Mouse (Mus musculus) MEL (cell line): ENCODE results near the gene Bcas3. TPM values are rescaled to one million over a fixed set of nuclear protein-coding genes. Genes with fewer than 3 reads are reported as not detected.

Source experiments
- DNase-seq: peaks from one replicate; pipeline ENCODE4 v3.0.0; 2011; ENCODE audit warnings: low read depth, low spot score
- H3K27ac ChIP-seq: 2 replicates; pipeline ENCODE4 v1.5.1; 2012; ENCODE audit warnings: low read depth, mild to moderate bottlenecking, control low read depth, low read length, moderate library complexity; ENCODE audit not compliant: control insufficient read depth
- H3K27me3 ChIP-seq, 2 experiments: fragments of 150-350 bp in 1 of 2; sonication (generic) in 1 of 2; 2 replicates each; pipeline ENCODE4 v1.6.1; 2012; ENCODE audit warnings: low read length in 2 of 2, mild to moderate bottlenecking in 2 of 2, improper control_type of control experiment in 1 of 2, moderate library complexity in 1 of 2; ENCODE audit not compliant: insufficient read depth in 2 of 2, control insufficient read depth in 1 of 2
- H3K36me3 ChIP-seq, 2 experiments: 2 replicates each; pipeline ENCODE4 v1.6.1; 2012 to 2014; ENCODE audit warnings: low read length in 2 of 2, improper control_type of control experiment in 1 of 2, inconsistent platforms in 1 of 2, mild to moderate bottlenecking in 1 of 2; ENCODE audit not compliant: insufficient read depth in 2 of 2, control insufficient read depth in 1 of 2
- H3K4me1 ChIP-seq, 2 experiments: fragments of 150-350 bp in 1 of 2; sonication (generic) in 1 of 2; 2 replicates each; pipeline ENCODE4 v1.6.1; 2012; ENCODE audit warnings: low read length in 2 of 2, improper control_type of control experiment in 1 of 2, mild to moderate bottlenecking in 1 of 2; ENCODE audit not compliant: insufficient read depth in 2 of 2, control insufficient read depth in 1 of 2
- H3K4me3 ChIP-seq, 2 experiments: fragments of 150-350 bp in 1 of 2; sonication (generic) in 1 of 2; 2 replicates each; pipeline ENCODE4 v1.5.1; 2012; ENCODE audit warnings: low read depth in 2 of 2, low read length in 2 of 2, mild to moderate bottlenecking in 2 of 2, moderate library complexity in 2 of 2, control low read depth in 1 of 2, improper control_type of control experiment in 1 of 2; ENCODE audit not compliant: control insufficient read depth in 1 of 2, insufficient read depth in 1 of 2
- H3K79me2 ChIP-seq: 2 replicates; pipeline ENCODE4 v1.6.1; 2012; ENCODE audit warnings: mild to moderate bottlenecking, low read length, moderate library complexity; ENCODE audit not compliant: control insufficient read depth, poor library complexity, insufficient read depth
- H3K9ac ChIP-seq: 2 replicates; pipeline ENCODE4 v1.6.1; 2012; ENCODE audit warnings: low read depth, mild to moderate bottlenecking, control low read depth, low read length, moderate library complexity; ENCODE audit not compliant: control insufficient read depth, poor library complexity, severe bottlenecking
- H3K9me3 ChIP-seq: fragments of 150-350 bp; sonication (generic); replicated peaks from 2 replicates; pipeline ENCODE4 v1.6.1; 2012; ENCODE audit warnings: mild to moderate bottlenecking, low read length, improper control_type of control experiment, moderate library complexity; ENCODE audit not compliant: insufficient read depth
- CHD1 ChIP-seq: IDR thresholded peaks from 2 replicates; pipeline ENCODE4 v1.6.1; 2012; ENCODE audit warnings: low read depth, mild to moderate bottlenecking, inconsistent platforms, low read length, improper control_type of control experiment
- CHD2 ChIP-seq: IDR thresholded peaks from 2 replicates; pipeline ENCODE4 v1.6.1; 2011; ENCODE audit warnings: low read length, improper control_type of control experiment
- CTCF ChIP-seq, 3 experiments: IDR thresholded peaks in 2 of 3; conservative IDR thresholded peaks in 1 of 3; 2 replicates each; pipeline ENCODE4 v1.5.1; 2011 to 2012; ENCODE audit warnings: low read length in 3 of 3, low read depth in 2 of 3, mild to moderate bottlenecking in 2 of 3, improper control_type of control experiment in 1 of 3, inconsistent platforms in 1 of 3, mixed read lengths in 1 of 3, moderate library complexity in 1 of 3; ENCODE audit not compliant: control insufficient read depth in 1 of 3, insufficient read depth in 1 of 3, poor library complexity in 1 of 3, severe bottlenecking in 1 of 3
- E2F4 ChIP-seq: IDR thresholded peaks from 2 replicates; pipeline ENCODE4 v1.6.1; 2011; ENCODE audit warnings: low read depth, low read length, improper control_type of control experiment, borderline replicate concordance
- ELF1 ChIP-seq: IDR thresholded peaks from 2 replicates; pipeline ENCODE4 v1.6.1; 2014; ENCODE audit warnings: low read depth, mild to moderate bottlenecking, inconsistent platforms, low read length, improper control_type of control experiment, moderate library complexity
- EP300 ChIP-seq, 2 experiments: IDR thresholded peaks; 2 replicates each; pipeline ENCODE4 v1.6.1; 2011; ENCODE audit warnings: improper control_type of control experiment in 2 of 2, low read length in 2 of 2, low read depth in 1 of 2, mild to moderate bottlenecking in 1 of 2
- ETS1 ChIP-seq: IDR thresholded peaks from 2 replicates; pipeline ENCODE4 v1.6.1; 2012; ENCODE audit warnings: low read depth, mild to moderate bottlenecking, inconsistent platforms, low read length, improper control_type of control experiment, moderate library complexity
- GATA1 ChIP-seq: IDR thresholded peaks from 2 replicates; pipeline ENCODE4 v1.6.1; 2011; ENCODE audit warnings: low read depth, low read length, improper control_type of control experiment
- HCFC1 ChIP-seq: IDR thresholded peaks from 2 replicates; pipeline ENCODE4 v1.6.1; 2012; ENCODE audit warnings: low read depth, mild to moderate bottlenecking, inconsistent platforms, low read length, improper control_type of control experiment, moderate library complexity
- JUND ChIP-seq: IDR thresholded peaks from 2 replicates; pipeline ENCODE4 v1.6.1; 2011; ENCODE audit warnings: low read depth, mild to moderate bottlenecking, improper control_type of control experiment, low read length
- KAT2A ChIP-seq: conservative IDR thresholded peaks from 2 replicates; pipeline ENCODE4 v1.6.1; 2012; ENCODE audit warnings: low read depth, low read length, improper control_type of control experiment, inconsistent platforms
- MAX ChIP-seq: IDR thresholded peaks from 2 replicates; pipeline ENCODE4 v1.6.1; 2011; ENCODE audit warnings: low read length, improper control_type of control experiment
- MAZ ChIP-seq: IDR thresholded peaks from 2 replicates; pipeline ENCODE4 v1.6.1; 2012; ENCODE audit warnings: low read depth, mild to moderate bottlenecking, inconsistent platforms, low read length, improper control_type of control experiment
- MEF2A ChIP-seq: IDR thresholded peaks from 2 replicates; pipeline ENCODE4 v1.6.1; 2014; ENCODE audit warnings: low read depth, mild to moderate bottlenecking, inconsistent platforms, low read length, improper control_type of control experiment; ENCODE audit not compliant: poor library complexity, insufficient replicate concordance, severe bottlenecking; ENCODE audit errors: extremely low read depth
- MYC ChIP-seq: IDR thresholded peaks from 2 replicates; pipeline ENCODE4 v1.6.1; 2011; ENCODE audit warnings: low read depth, mild to moderate bottlenecking, low read length, improper control_type of control experiment, moderate library complexity
- NELFE ChIP-seq: IDR thresholded peaks from 2 replicates; pipeline ENCODE4 v1.6.1; 2011; ENCODE audit warnings: low read depth, low read length, improper control_type of control experiment
- NRF1 ChIP-seq: IDR thresholded peaks from 2 replicates; pipeline ENCODE4 v1.6.1; 2014; ENCODE audit warnings: low read depth, mild to moderate bottlenecking, inconsistent platforms, low read length, improper control_type of control experiment, moderate library complexity; ENCODE audit not compliant: poor library complexity, insufficient read depth, severe bottlenecking
- POLR2A ChIP-seq, 2 experiments: IDR thresholded peaks; 2 replicates each; pipeline ENCODE4 v1.6.1; 2011 to 2012; ENCODE audit warnings: low read length in 2 of 2, mild to moderate bottlenecking in 2 of 2, control low read depth in 1 of 2, improper control_type of control experiment in 1 of 2, low read depth in 1 of 2, moderate library complexity in 1 of 2; ENCODE audit not compliant: control insufficient read depth in 1 of 2, insufficient read depth in 1 of 2, poor library complexity in 1 of 2
- POLR2AphosphoS5 ChIP-seq: IDR thresholded peaks from 2 replicates; pipeline ENCODE4 v1.6.1; 2012; ENCODE audit warnings: low read depth, borderline replicate concordance, mild to moderate bottlenecking, inconsistent platforms, low read length, moderate library complexity, mixed read lengths
- RAD21 ChIP-seq: IDR thresholded peaks from 2 replicates; pipeline ENCODE4 v1.6.1; 2011; ENCODE audit warnings: mild to moderate bottlenecking, low read depth, low read length, improper control_type of control experiment
- SMC3 ChIP-seq: IDR thresholded peaks from 2 replicates; pipeline ENCODE4 v1.6.1; 2011; ENCODE audit warnings: low read depth, low read length, improper control_type of control experiment
- TAL1 ChIP-seq: IDR thresholded peaks from 2 replicates; pipeline ENCODE4 v1.6.1; 2012; ENCODE audit warnings: mild to moderate bottlenecking, inconsistent platforms, low read length, moderate library complexity, mixed read lengths
- TCF12 ChIP-seq: IDR thresholded peaks from 2 replicates; pipeline ENCODE4 v1.6.1; 2014; ENCODE audit warnings: low read depth, mild to moderate bottlenecking, inconsistent platforms, low read length, improper control_type of control experiment, moderate library complexity
- USF1 ChIP-seq: IDR thresholded peaks from 2 replicates; pipeline ENCODE4 v1.6.1; 2014; ENCODE audit warnings: low read depth, mild to moderate bottlenecking, inconsistent platforms, low read length, improper control_type of control experiment, moderate library complexity
- USF2 ChIP-seq, 2 experiments: IDR thresholded peaks; 2 replicates each; pipeline ENCODE4 v1.6.1; 2011 to 2012; ENCODE audit warnings: improper control_type of control experiment in 2 of 2, low read length in 2 of 2, borderline replicate concordance in 1 of 2, inconsistent platforms in 1 of 2, low read depth in 1 of 2, mild to moderate bottlenecking in 1 of 2; ENCODE audit not compliant: insufficient read depth in 1 of 2
- ZC3H11A ChIP-seq: IDR thresholded peaks from 2 replicates; pipeline ENCODE4 v1.6.1; 2012; ENCODE audit warnings: low read depth, mild to moderate bottlenecking, inconsistent platforms, low read length, improper control_type of control experiment
- ZKSCAN1 ChIP-seq: IDR thresholded peaks from 2 replicates; pipeline ENCODE4 v1.6.1; 2012; ENCODE audit warnings: low read depth, mild to moderate bottlenecking, inconsistent platforms, low read length, improper control_type of control experiment, moderate library complexity
- ZMIZ1 ChIP-seq: IDR thresholded peaks from 2 replicates; pipeline ENCODE4 v1.6.1; 2012; ENCODE audit warnings: low read depth, mild to moderate bottlenecking, inconsistent platforms, low read length, improper control_type of control experiment, moderate library complexity
- ZNF384 ChIP-seq: IDR thresholded peaks from 2 replicates; pipeline ENCODE4 v1.6.1; 2012; ENCODE audit warnings: low read depth, mild to moderate bottlenecking, inconsistent platforms, low read length, improper control_type of control experiment
- polyA plus RNA-seq, 2 experiments: library from polyadenylated mRNA; stranded (reverse) in 1 of 2; unstranded in 1 of 2; fragments of >175 nt in 1 of 2; fragments of >200 nt in 1 of 2; gene quantifications; 2 replicates each; pipeline versions ENCODE4 v1.2.1 to v1.2.4; 2012; ENCODE audit warnings: low replicate concordance in 2 of 2, low read depth in 1 of 2; ENCODE audit not compliant: insufficient read length in 2 of 2, insufficient read depth in 1 of 2, missing spikeins in 1 of 2
- total RNA-seq: library from RNA; depleted of rRNA; stranded (reverse); fragments of 300-350 nt; gene quantifications from 2 replicates; pipeline ENCODE4 v1.2.3, GENCODE M21; 2012

Gene Bcas3
- total and polyA plus RNA-seq, 3 experiments: 8.6 to 14.7 TPM; not detected in 1

DNA sequence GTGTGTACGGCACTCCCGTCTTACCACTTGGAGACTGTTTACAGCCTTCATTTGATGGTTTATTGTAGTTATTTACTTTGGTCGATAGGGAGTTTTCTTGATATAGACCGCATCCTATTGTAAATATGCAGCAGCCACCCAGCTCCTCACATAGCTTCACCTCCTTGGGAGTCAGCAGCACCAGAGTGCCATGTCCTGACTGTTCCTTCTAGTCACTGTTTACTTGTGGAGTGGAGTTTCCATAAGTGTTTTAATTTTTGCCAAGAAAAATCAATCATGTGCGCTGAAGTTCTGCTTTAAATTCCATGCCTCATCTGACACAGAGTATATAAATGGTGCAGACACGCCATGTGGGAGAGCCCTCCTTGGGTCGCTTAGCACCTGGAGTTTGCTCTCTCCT, 163.8 kb downstream of the Bcas3 start:
- Histone ChIP-seq H3K9ac (no peak overlapping the region), H3K36me3 (no peaks in the 10 kb centered on the region), H3K9me3 (no peaks in the 10 kb centered on the region), H3K4me1 (peaks cover 0 to 2% of the 10 kb centered on the region in 2 experiments; a peak in 1 of 4 replicates), H3K4me3 (no peak overlapping the region), H3K27me3 (no peaks in the 10 kb centered on the region), H3K27ac (no peak overlapping the region), H3K79me2 (no peaks in the 10 kb centered on the region)
- DNase-seq: no peak
- TF ChIP-seq USF1 (no peak), NRF1 (no peak), ZMIZ1 (no peak), POLR2A (IDR thresholded peaks at IDR 0.05; ENCODE audit: control insufficient read depth in 1 of 2, insufficient read depth in 1 of 2, low read depth in 1 of 2, low read length in 2 of 2, poor library complexity in 1 of 2) (no peak), CHD1 (no peak), GATA1 (no peak), USF2 (IDR thresholded peaks at IDR 0.05; ENCODE audit: borderline replicate concordance in 1 of 2, insufficient read depth in 1 of 2, low read depth in 1 of 2, low read length in 2 of 2) (no peak), ZNF384 (no peak)

DNA sequence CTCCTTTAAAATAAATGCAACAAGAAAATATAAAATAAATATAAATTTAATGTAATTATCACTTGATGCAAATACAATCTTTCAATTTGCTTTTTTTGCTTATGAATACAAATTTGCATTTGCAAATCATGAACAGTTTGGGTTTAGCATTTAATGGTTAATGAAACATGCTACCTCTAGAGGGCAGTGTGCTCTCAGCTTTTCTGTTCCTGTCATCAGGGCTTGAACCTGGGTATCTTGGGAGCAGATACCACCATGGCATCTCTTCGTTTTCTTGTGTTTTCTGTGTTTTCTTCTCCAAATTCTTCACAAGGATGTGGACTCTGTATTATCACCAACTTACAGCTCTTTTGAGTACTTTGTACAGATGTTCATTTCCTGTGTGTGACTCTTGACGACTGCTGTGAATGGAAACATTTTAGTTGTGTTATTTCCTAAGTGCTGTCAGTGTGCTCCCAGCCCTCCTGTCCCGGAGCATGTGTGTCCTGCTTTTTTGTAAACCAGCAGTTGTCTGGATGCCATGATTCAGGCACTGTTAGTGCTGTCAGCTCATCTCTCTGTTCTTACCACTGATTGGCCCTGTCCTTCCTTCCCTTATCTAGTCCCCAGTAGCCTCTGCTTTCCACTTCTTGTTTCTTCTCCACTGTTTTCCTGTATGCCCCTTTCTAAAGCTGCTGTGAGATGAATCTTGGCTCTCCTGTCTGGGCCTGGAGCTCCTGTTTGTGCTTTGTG, 165.2 kb downstream of the Bcas3 start:
- no peaks in the 10 kb centered on the region for H3K36me3 ChIP-seq
- peak; percentile 84 for DNase-seq
- H3K4me1 ChIP-seq: peaks cover 0 to 2% of the 10 kb centered on the region in 2 experiments; a peak in 1 of 4 replicates
- no peak overlapping the region for H3K9ac ChIP-seq
- H3K79me2 ChIP-seq: no peaks in the 10 kb centered on the region
- peak overlapping the region in 1 of 2 experiments; percentile 15; a peak in 3 of 4 replicates for H3K4me3 ChIP-seq
- H3K9me3 ChIP-seq: no peaks in the 10 kb centered on the region
- no peak overlapping the region for H3K27ac ChIP-seq
- H3K27me3 ChIP-seq: no peaks in the 10 kb centered on the region
- TF ChIP-seq MAZ (no peak), ZMIZ1 (no peak), TCF12 (0 out of 2 replicates have a peak, but pooled peaks have one; percentile 12), HCFC1 (no peak), NELFE (no peak), USF1 (no peak), JUND (peak; percentile 74; the same call in 1 of the 2 replicates), ETS1 (no peak), TAL1 (no peak), E2F4 (no peak), RAD21 (no peak; the same call in none of the 2 replicates), KAT2A (no peak), CTCF (IDR thresholded peaks at IDR 0.05 in 2 of 3, conservative IDR thresholded peaks at IDR 0.05 in 1 of 3; ENCODE audit: control insufficient read depth in 1 of 3, insufficient read depth in 1 of 3, low read depth in 2 of 3, low read length in 3 of 3, poor library complexity in 1 of 3, severe bottlenecking in 1 of 3) (peak; percentile 65 to 98 (median 82)), MAX (peak; percentile 59; the same call in 1 of the 2 replicates), POLR2A (IDR thresholded peaks at IDR 0.05; ENCODE audit: control insufficient read depth in 1 of 2, insufficient read depth in 1 of 2, low read depth in 1 of 2, low read length in 2 of 2, poor library complexity in 1 of 2) (no peak), EP300 (IDR thresholded peaks at IDR 0.05; ENCODE audit: low read depth in 1 of 2, low read length in 2 of 2) (no peak), MYC (peak; percentile 75; the same call in 1 of the 2 replicates), ZNF384 (peak; percentile 60; the same call in 1 of the 2 replicates), POLR2AphosphoS5 (no peak), ZKSCAN1 (no peak), ELF1 (peak; percentile 32; the same call in 1 of the 2 replicates), ZC3H11A (peak; percentile 98), SMC3 (peak; percentile 97), CHD2 (no peak), MEF2A (no peak)
